Mouse (Mus musculus) stomach, postnatal 0 days (tissue): ENCODE measurements around the gene Acoxl.

ENCODE experiments used
- CTCF ChIP-seq: IDR thresholded peaks from 2 replicates; pipeline ENCODE4 v1.5.1; 2016; ENCODE audit warnings: antibody characterized with exemption, low read depth, mild to moderate bottlenecking, moderate library complexity
- EP300 ChIP-seq: optimal IDR thresholded peaks from 2 replicates; pipeline ENCODE3; 2016; ENCODE audit warnings: antibody characterized with exemption

GRCm38 (mm10) chr2:128027696-128028095, 189.0 kb downstream of the Acoxl start:
- TF ChIP-seq CTCF = no peak
- no peak for TF ChIP-seq EP300
